Mouse (Mus musculus) macrophage (primary cell): Measurements from ENCODE around the gene Heatr4. TPM values are rescaled to one million over a fixed set of nuclear protein-coding genes. Genes with fewer than 3 reads are reported as not detected.
"Not testable (repeated sequence)": the region's sequence is repeated elsewhere in the genome, so short reads cannot be mapped to it uniquely, and the experiment has no call there.

Experiments
- H3K27ac ChIP-seq: fragments of 350-480 bp; formaldehyde crosslinking; 2 replicates; pipeline ENCODE4 v1.9.0; 2021
- H3K36me3 ChIP-seq: fragments of 350-480 bp; formaldehyde crosslinking; 2 replicates; pipeline ENCODE4 v1.9.0; 2021; ENCODE audit errors: inconsistent target
- H3K4me3 ChIP-seq: fragments of 350-480 bp; formaldehyde crosslinking; 2 replicates; pipeline ENCODE4 v1.9.0; 2021; ENCODE audit errors: inconsistent target
- H3K79me2 ChIP-seq: fragments of 350-480 bp; formaldehyde crosslinking; 2 replicates; pipeline ENCODE4 v1.9.0; 2021; ENCODE audit errors: inconsistent target
- WGBS: methylation state at CpG from one replicate; pipeline ENCODE4 v1.1.7; 2026; ENCODE audit warnings: inconsistent platforms; ENCODE audit not compliant: missing documents; 5-methylcytosine and 5-hydroxymethylcytosine counted together
- polyA plus RNA-seq: library from polyadenylated mRNA; stranded (reverse); fragments of 250-400 nt; gene quantifications from 3 replicates; pipeline ENCODE4 v1.2.4, GENCODE M21; 2018; ENCODE audit warnings: inconsistent platforms

The Heatr4 gene
- polyA plus RNA-seq, 1 experiment from 2014 or later, result not detected

- no peaks in the 10 kb centered on the region for H3K36me3 ChIP-seq
- no peaks in the 10 kb centered on the region for H3K79me2 ChIP-seq
- H3K4me3 ChIP-seq, result no peak overlapping the region
- H3K27ac ChIP-seq, result no peak overlapping the region
- WGBS, result 96% methylated on average over 6 of the region's 6 CpGs
Observed at GRCm38 (mm10) chr12:83978862-83979261, 5.8 kb downstream of the Heatr4 start.

GRCm38 (mm10) chr12:83972117-83972516, 12.5 kb downstream of the Heatr4 start:
- H3K27ac ChIP-seq, result no peak overlapping the region
- no peaks in the 10 kb centered on the region for H3K79me2 ChIP-seq
- no peaks in the 10 kb centered on the region for H3K36me3 ChIP-seq
- 18% methylated on average over 2 of the region's 2 CpGs for WGBS
- H3K4me3 ChIP-seq, result no peak overlapping the region

- Histone ChIP-seq H3K79me2 (no peaks in the 10 kb centered on the region), H3K36me3 (no peaks in the 10 kb centered on the region), H3K27ac (no peak overlapping the region), H3K4me3 (no peak overlapping the region)
- WGBS, result 92% methylated on average over 6 of the region's 7 CpGs
Observed at GRCm38 (mm10) chr12:83965235-83965634, 19.4 kb downstream of the Heatr4 start.

- Histone ChIP-seq H3K27ac (no peak overlapping the region), H3K79me2 (peaks cover 20% of the 10 kb centered on the region), H3K4me3 (no peak overlapping the region), H3K36me3 (no peaks in the 10 kb centered on the region)
- WGBS, result 86% methylated on average over 9 of the region's 9 CpGs
Observed at GRCm38 (mm10) chr12:83958278-83958677, 26.4 kb downstream of the Heatr4 start.

GRCm38 (mm10) chr12:83951711-83952575, 32.7 kb downstream of the Heatr4 start:
- H3K4me3 ChIP-seq, result peak overlapping the region; percentile 15; the same call in 1 of the 2 replicates
- 85% methylated on average over 32 of the region's 32 CpGs for WGBS
- H3K27ac ChIP-seq, result no peak overlapping the region
- H3K36me3 ChIP-seq, result no peaks in the 10 kb centered on the region
- peaks cover 41% of the 10 kb centered on the region for H3K79me2 ChIP-seq

GRCm38 (mm10) chr12:83950840-83951701, 33.6 kb downstream of the Heatr4 start:
- WGBS, result under 1% methylated on average over 114 of the region's 116 CpGs

GRCm38 (mm10) chr12:83950493-83950839, 34.2 kb downstream of the Heatr4 start, which contains the start of gene Riox1:
TSS of gene Riox1 (plus strand) at chr12:83950608.
- WGBS, result under 1% methylated on average over 21 of the region's 37 CpGs
- H3K36me3 ChIP-seq, result no peaks in the 10 kb centered on the region
- H3K4me3 ChIP-seq, result peak within 1 kb of the TSS; percentile 52
- peak within 1 kb of the TSS; percentile 88 for H3K27ac ChIP-seq
- H3K79me2 ChIP-seq, result peaks cover 40% of the 10 kb centered on the region

More at GRCm38 (mm10) chr12:83950840-83951701, 33.6 kb downstream of the Heatr4 start:
- no peaks in the 10 kb centered on the region for H3K36me3 ChIP-seq
- H3K27ac ChIP-seq, result no peak overlapping the region
- peaks cover 41% of the 10 kb centered on the region for H3K79me2 ChIP-seq
- peak overlapping the region; percentile 15; the same call in 1 of the 2 replicates for H3K4me3 ChIP-seq

GRCm38 (mm10) chr12:83949776-83950492, 34.7 kb downstream of the Heatr4 start:
- peaks cover 35% of the 10 kb centered on the region for H3K79me2 ChIP-seq
- peak overlapping the region; percentile 88 for H3K27ac ChIP-seq
- peak overlapping the region; percentile 52 for H3K4me3 ChIP-seq
- 8% methylated on average over 11 of the region's 11 CpGs for WGBS
- H3K36me3 ChIP-seq, result no peaks in the 10 kb centered on the region

GRCm38 (mm10) chr12:83949043-83949442, 35.6 kb downstream of the Heatr4 start:
- no peak overlapping the region; the same call in 1 of the 2 replicates for H3K4me3 ChIP-seq
- 62% methylated on average over 4 of the region's 4 CpGs for WGBS
- no peaks in the 10 kb centered on the region for H3K36me3 ChIP-seq
- peak overlapping the region; percentile 88 for H3K27ac ChIP-seq
- peaks cover 28% of the 10 kb centered on the region for H3K79me2 ChIP-seq

- Histone ChIP-seq H3K4me3 (no peak overlapping the region), H3K27ac (peak overlapping the region; percentile 82), H3K36me3 (no peaks in the 10 kb centered on the region), H3K79me2 (peaks cover 11% of the 10 kb centered on the region)
- WGBS, result 45% methylated on average over 8 of the region's 8 CpGs
Observed at GRCm38 (mm10) chr12:83947260-83947811, 37.3 kb downstream of the Heatr4 start.

- Histone ChIP-seq H3K79me2 (no peaks in the 10 kb centered on the region), H3K27ac (no peak overlapping the region), H3K36me3 (no peaks in the 10 kb centered on the region), H3K4me3 (no peak overlapping the region)
- WGBS, result 82% methylated on average over 3 of the region's 3 CpGs
Observed at GRCm38 (mm10) chr12:83941938-83942337, 42.7 kb downstream of the Heatr4 start.

GRCm38 (mm10) chr12:83940031-83940430, 44.6 kb downstream of the Heatr4 start:
- WGBS, result 82% methylated on average over 3 of the region's 4 CpGs
- no peak overlapping the region for H3K27ac ChIP-seq
- no peaks in the 10 kb centered on the region for H3K36me3 ChIP-seq
- no peak overlapping the region for H3K4me3 ChIP-seq
- no peaks in the 10 kb centered on the region for H3K79me2 ChIP-seq

- H3K36me3 ChIP-seq, result no peaks in the 10 kb centered on the region
- 87% methylated on average over 2 of the region's 2 CpGs for WGBS
- no peak overlapping the region for H3K27ac ChIP-seq
- no peaks in the 10 kb centered on the region for H3K79me2 ChIP-seq
- H3K4me3 ChIP-seq, result no peak overlapping the region
Observed at GRCm38 (mm10) chr12:83939332-83939731, 45.3 kb downstream of the Heatr4 start.

GRCm38 (mm10) chr12:83938592-83938991, 46.1 kb downstream of the Heatr4 start:
- H3K27ac ChIP-seq, H3K79me2 ChIP-seq, H3K36me3 ChIP-seq, H3K4me3 ChIP-seq: not testable (repeated sequence)
- WGBS, result 100% methylated on average over 1 of the region's 1 CpGs
